8 mouse cellular contexts compared by ENCODE assay signal in genomic region chr7:130959868-130960267, GRCm38 (mm10). TPM values are rescaled to one million over a fixed set of nuclear protein-coding genes. Genes with fewer than 3 reads are reported as not detected.
DNase-seq lines count a peak whose midpoint lies in the region; ATAC-seq lines count a peak whose summit lies in the region.

No protein-coding gene starts in this region.

- no peaks in the 10 kb centered on the region for H3K4me1 ChIP-seq in forebrain, embryonic 14.5 days (ENCODE audit: control insufficient read depth, insufficient read depth, low read length)
- H3K4me1 ChIP-seq in forebrain, embryonic 11.5 days (replicated peaks; ENCODE audit: control insufficient read depth, insufficient read depth, low read length) = no peaks in the 10 kb centered on the region
- H3K4me1 ChIP-seq in hindbrain, embryonic 14.5 days (replicated peaks; ENCODE audit: control insufficient read depth, insufficient read depth, low read length) = no peaks in the 10 kb centered on the region

- ATAC-seq in forebrain, embryonic 14.5 days = no peak
- ATAC-seq in forebrain, embryonic 11.5 days (replicated peaks; ENCODE audit: low FRiP score) = no peak
- ATAC-seq in hindbrain, embryonic 14.5 days (ENCODE audit: low FRiP score) = no peak

- peak; percentile 39 for DNase-seq in forebrain, embryonic 14.5 days (ENCODE audit: low spot score)
- DNase-seq in forebrain, embryonic 11.5 days (ENCODE audit: low spot score) = no peak
- DNase-seq in 3T3-L1 (ENCODE audit: low read depth, low spot score) = peak; percentile 63
- DNase-seq in heart, adult 9 months (ENCODE audit: low spot score in 2 of 2) = peak; percentile 85 to 88
- DNase-seq in kidney, postnatal 36 days = peak; percentile 86 to 93
- DNase-seq in testis, postnatal 10 days (ENCODE audit: low spot score) = peak; percentile 73
- DNase-seq in embryo, embryonic 11 days = no peak
- no peak for DNase-seq in hindbrain, embryonic 14.5 days (ENCODE audit: low spot score)

- H3K4me3 ChIP-seq in forebrain, embryonic 14.5 days (ENCODE audit: low read depth, low read length) = no peak overlapping the region
- H3K4me3 ChIP-seq in forebrain, embryonic 11.5 days (ENCODE audit: low read depth, low read length) = no peak overlapping the region
- H3K4me3 ChIP-seq in hindbrain, embryonic 14.5 days (replicated peaks; ENCODE audit: low read length) = no peak overlapping the region

- no peaks in the 10 kb centered on the region for H3K9me3 ChIP-seq in forebrain, embryonic 14.5 days (replicated peaks; ENCODE audit: control insufficient read depth, low read length)
- H3K9me3 ChIP-seq in forebrain, embryonic 11.5 days (ENCODE audit: control insufficient read depth, low read length) = no peaks in the 10 kb centered on the region
- no peaks in the 10 kb centered on the region for H3K9me3 ChIP-seq in hindbrain, embryonic 14.5 days (ENCODE audit: control insufficient read depth, low read length)

- H3K27me3 ChIP-seq in forebrain, embryonic 14.5 days (replicated peaks; ENCODE audit: control insufficient read depth, insufficient read depth, low read length) = no peaks in the 10 kb centered on the region
- no peaks in the 10 kb centered on the region for H3K27me3 ChIP-seq in forebrain, embryonic 11.5 days (ENCODE audit: control insufficient read depth, insufficient read depth, low read length)
- no peaks in the 10 kb centered on the region for H3K27me3 ChIP-seq in hindbrain, embryonic 14.5 days (ENCODE audit: control insufficient read depth, insufficient read depth, low read length)

- no peak overlapping the region for H3K9ac ChIP-seq in forebrain, embryonic 14.5 days (ENCODE audit: low read length)
- no peak overlapping the region for H3K9ac ChIP-seq in forebrain, embryonic 11.5 days (ENCODE audit: low read length)
- no peak overlapping the region for H3K9ac ChIP-seq in hindbrain, embryonic 14.5 days

- no peaks in the 10 kb centered on the region for H3K36me3 ChIP-seq in forebrain, embryonic 14.5 days (ENCODE audit: control insufficient read depth, insufficient read depth, low read length)
- H3K36me3 ChIP-seq in forebrain, embryonic 11.5 days (ENCODE audit: control insufficient read depth, insufficient read depth, low read length) = no peaks in the 10 kb centered on the region
- no peaks in the 10 kb centered on the region for H3K36me3 ChIP-seq in hindbrain, embryonic 14.5 days (replicated peaks; ENCODE audit: control insufficient read depth, insufficient read depth)

- WGBS in forebrain, embryonic 14.5 days = 57% methylated on average over 7 of the region's 7 CpGs
- WGBS in forebrain, embryonic 11.5 days = 67% methylated on average over 7 of the region's 7 CpGs
- 56% methylated on average over 7 of the region's 7 CpGs for WGBS in hindbrain, embryonic 14.5 days

- no peak overlapping the region for H3K4me2 ChIP-seq in forebrain, embryonic 14.5 days (ENCODE audit: low read length)
- no peak overlapping the region for H3K4me2 ChIP-seq in forebrain, embryonic 11.5 days (ENCODE audit: low read depth, low read length, severe bottlenecking)
- H3K4me2 ChIP-seq in hindbrain, embryonic 14.5 days (replicated peaks) = no peak overlapping the region

- no peak overlapping the region for H3K27ac ChIP-seq in forebrain, embryonic 14.5 days (ENCODE audit: low read depth, low read length)
- no peak overlapping the region for H3K27ac ChIP-seq in forebrain, embryonic 11.5 days (ENCODE audit: low read depth, low read length)
- no peak overlapping the region for H3K27ac ChIP-seq in hindbrain, embryonic 14.5 days

RNA-seq across cellular contexts. Expression of gene Htra1, which starts 24.0 kb away (rescaled TPM):
- 24.7 and 26.6 TPM in 2 replicates for polyA plus RNA-seq in forebrain, embryonic 14.5 days (2014; fragmentation: Nextera tagmentation; extraction: Ambion mirVana)
- polyA plus RNA-seq in forebrain, embryonic 11.5 days (2014; fragmentation: Nextera tagmentation; extraction: Ambion mirVana) = 2.7 and 4.2 TPM in 2 replicates
- 18.9 and 22.9 TPM in 2 replicates for polyA plus RNA-seq in hindbrain, embryonic 14.5 days (2014; fragmentation: Nextera tagmentation; extraction: Ambion mirVana)

Comparison
In these comparisons a context has a peak if more than half of its experiments do, and no peak if none do; other contexts are left out.
1. DNase-seq: peak in forebrain, embryonic 14.5 days (single experiment), 3T3-L1 (single experiment), heart, adult 9 months (2 of 2), kidney, postnatal 36 days (2 of 2) and testis, postnatal 10 days (single experiment); none in forebrain, embryonic 11.5 days (single experiment), embryo, embryonic 11 days (single experiment) and hindbrain, embryonic 14.5 days (single experiment).